Mouse (Mus musculus) forebrain, postnatal 0 days (tissue): ENCODE measurements around the gene Kctd20. TPM values are rescaled to one million over a fixed set of nuclear protein-coding genes. Genes with fewer than 3 reads are reported as not detected.
"Not testable (repeated sequence)": the region's sequence is repeated elsewhere in the genome, so short reads cannot be mapped to it uniquely, and the experiment has no call there.

Source experiments
- ATAC-seq: fragments of 200-750 bp; cut with Nextera tagmentation; 2 replicates; pipeline ENCODE4 v1.8.0; 2017; ENCODE audit warnings: mild to moderate bottlenecking, moderate library complexity
- DNase-seq: peaks from one replicate; pipeline ENCODE4 v3.0.0-alpha.2; 2015
- H3K27ac ChIP-seq: fragments of 300-500 bp; sonication (generic); 2 replicates; pipeline ENCODE4 v1.5.1; 2014; ENCODE audit warnings: low read depth, mild to moderate bottlenecking, antibody characterized with exemption, low read length, moderate library complexity, mixed read lengths
- H3K27me3 ChIP-seq: fragments of 300-500 bp; sonication (generic); 2 replicates; pipeline ENCODE4 v1.6.1; 2014; ENCODE audit warnings: mild to moderate bottlenecking, low read length, mixed read lengths; ENCODE audit not compliant: insufficient read depth
- H3K36me3 ChIP-seq: fragments of 300-500 bp; sonication (generic); 2 replicates; pipeline ENCODE4 v1.6.1; 2014; ENCODE audit warnings: mild to moderate bottlenecking, moderate library complexity; ENCODE audit not compliant: insufficient read depth
- H3K4me1 ChIP-seq: fragments of 300-500 bp; sonication (generic); 2 replicates; pipeline ENCODE4 v1.6.1; 2014; ENCODE audit warnings: antibody characterized with exemption; ENCODE audit not compliant: insufficient read depth
- H3K4me2 ChIP-seq: fragments of 300-500 bp; sonication (generic); 2 replicates; pipeline ENCODE4 v1.6.1; 2014; ENCODE audit warnings: low read depth, mild to moderate bottlenecking, moderate library complexity
- H3K4me3 ChIP-seq: fragments of 300-500 bp; sonication (generic); 2 replicates; pipeline ENCODE4 v1.5.1; 2014; ENCODE audit warnings: low read depth, low read length, mixed read lengths
- H3K9ac ChIP-seq: fragments of 300-500 bp; sonication (generic); 2 replicates; pipeline ENCODE4 v1.6.1; 2014; ENCODE audit warnings: mild to moderate bottlenecking
- H3K9me3 ChIP-seq: fragments of 300-500 bp; sonication (generic); 2 replicates; pipeline ENCODE4 v1.6.1; 2016; ENCODE audit warnings: low read length
- CTCF ChIP-seq: sonication (generic); IDR thresholded peaks from 2 replicates; pipeline ENCODE4 v1.5.1; 2016; ENCODE audit warnings: antibody characterized with exemption, control low read depth, low read depth
- WGBS: fragments of 180-500 bp; shearing (Covaris S2); extraction: QIAGEN DNeasy Blood & Tissue Kit; methylation state at CpG from one replicate; pipeline ENCODE4 v1.1.7; 2014; 5-methylcytosine and 5-hydroxymethylcytosine counted together
- polyA plus RNA-seq: library from polyadenylated mRNA; unstranded; fragments of >200 nt; fragmentation: Nextera tagmentation; extraction: Ambion mirVana; gene quantifications from 2 replicates; pipeline ENCODE4 v1.2.1, GENCODE M21; 2015
- total RNA-seq: library from RNA; depleted of rRNA; stranded (reverse); fragments of >200 nt; gene quantifications from 2 replicates; pipeline ENCODE4 v1.2.3, GENCODE M21; 2014

Kctd20 gene
- total and polyA plus RNA-seq, 2 experiments from 2014 or later = 72.9 to 77.3 TPM

DNA sequence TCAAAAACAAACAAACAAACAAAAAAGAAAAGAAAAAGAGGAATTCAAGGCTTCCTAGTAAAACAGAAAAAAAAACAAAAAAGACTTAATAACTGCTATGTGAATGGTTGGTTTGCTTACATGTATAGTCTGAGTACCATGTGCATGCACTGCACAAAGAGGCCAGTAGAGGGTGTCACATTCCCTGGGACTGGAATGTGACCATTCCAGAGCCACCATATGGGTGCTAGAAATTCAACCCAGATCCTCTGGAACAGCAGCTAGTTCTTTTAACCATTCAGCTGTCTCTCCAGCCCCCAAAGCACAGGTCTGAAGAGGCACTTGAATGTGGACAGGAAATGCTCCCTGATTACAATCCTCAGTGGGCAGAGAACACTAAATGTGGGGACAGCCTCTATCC is 35.1 kb downstream of the Kctd20 start:
- H3K4me3 ChIP-seq = no peak overlapping the region
- ATAC-seq (no peak), DNase-seq (no peak)
- H3K36me3 ChIP-seq = peaks cover 69% of the 10 kb centered on the region
- H3K9me3 ChIP-seq = no peaks in the 10 kb centered on the region
- H3K4me1 ChIP-seq = no peaks in the 10 kb centered on the region
- no peaks in the 10 kb centered on the region for H3K27me3 ChIP-seq
- no peak overlapping the region for H3K9ac ChIP-seq
- no peak overlapping the region for H3K27ac ChIP-seq
- TF ChIP-seq CTCF = peak; percentile 53
- no peak overlapping the region for H3K4me2 ChIP-seq

GRCm38 (mm10) chr17:28987713-28988112 is 36.0 kb downstream of the Kctd20 start:
- Histone ChIP-seq H3K27ac (no peak overlapping the region), H3K4me2 (no peak overlapping the region), H3K9me3 (no peaks in the 10 kb centered on the region), H3K36me3 (peaks cover 65% of the 10 kb centered on the region), H3K27me3 (no peaks in the 10 kb centered on the region), H3K4me1 (no peaks in the 10 kb centered on the region), H3K4me3 (no peak overlapping the region), H3K9ac (no peak overlapping the region)
- TF ChIP-seq CTCF = peak; percentile 87
- WGBS = 66% methylated on average over 4 of the region's 4 CpGs
- peak; percentile 70 for DNase-seq
- ATAC-seq = peak; percentile 36; the same call in 1 of the 2 replicates

GRCm38 (mm10) chr17:28988291-28988690 is 36.5 kb downstream of the Kctd20 start:
- 90% methylated on average over 4 of the region's 4 CpGs for whole genome bisulfite sequencing
- Histone ChIP-seq H3K27ac (no peak overlapping the region), H3K36me3 (peaks cover 59% of the 10 kb centered on the region), H3K4me2 (no peak overlapping the region), H3K4me3 (no peak overlapping the region), H3K9ac (no peak overlapping the region), H3K27me3 (no peaks in the 10 kb centered on the region), H3K4me1 (no peaks in the 10 kb centered on the region), H3K9me3 (no peaks in the 10 kb centered on the region)
- TF ChIP-seq CTCF = no peak
- DNase-seq (no peak), ATAC-seq (no peak)

DNA sequence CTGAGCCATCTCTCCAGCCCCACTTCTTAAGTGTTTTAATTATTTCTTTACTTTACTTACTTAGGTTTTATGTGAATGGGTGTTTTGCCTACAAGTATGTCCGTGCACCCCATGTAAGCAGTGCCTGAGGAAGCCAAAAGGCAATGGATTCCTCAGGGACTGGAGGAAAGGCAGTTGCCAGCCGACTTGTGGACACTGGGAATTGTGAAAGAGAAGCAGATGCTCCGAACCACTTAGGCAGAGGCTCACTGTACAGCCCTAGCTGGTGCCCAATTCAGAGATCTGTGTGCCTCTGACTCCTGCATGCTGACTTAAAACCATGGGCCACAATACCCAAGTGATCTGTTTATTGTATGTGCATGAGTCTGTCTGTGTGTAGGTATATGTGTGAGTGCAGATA is 37.2 kb downstream of the Kctd20 start:
- TF ChIP-seq CTCF = no peak
- 83% methylated on average over 3 of the region's 3 CpGs for WGBS
- no peaks in the 10 kb centered on the region for H3K27me3 ChIP-seq
- H3K4me1 ChIP-seq = no peaks in the 10 kb centered on the region
- no peak overlapping the region for H3K4me3 ChIP-seq
- H3K27ac ChIP-seq = no peak overlapping the region
- DNase-seq (no peak), ATAC-seq (no peak)
- H3K9me3 ChIP-seq = no peaks in the 10 kb centered on the region
- peaks cover 52% of the 10 kb centered on the region for H3K36me3 ChIP-seq
- no peak overlapping the region for H3K4me2 ChIP-seq
- no peak overlapping the region for H3K9ac ChIP-seq

DNA sequence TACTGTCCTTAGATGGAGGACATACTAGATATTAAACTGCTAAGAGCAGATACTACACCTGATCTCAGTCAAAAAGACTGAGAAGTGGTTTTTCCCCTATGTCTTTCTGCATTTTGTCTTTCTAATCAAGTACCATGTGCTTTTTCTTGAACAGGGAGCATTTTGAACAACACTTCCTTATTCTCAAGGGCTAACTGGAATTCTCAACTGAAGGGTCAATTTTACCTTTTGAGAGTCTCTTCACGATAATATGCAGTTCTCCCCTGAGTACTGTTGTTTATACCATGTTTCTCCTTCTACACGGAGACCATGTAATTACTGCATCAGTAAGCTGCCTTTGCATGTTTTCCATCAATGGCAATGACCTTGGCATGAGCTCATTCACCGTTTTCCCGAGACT is 38.3 kb downstream of the Kctd20 start:
- H3K4me3 ChIP-seq = no peak overlapping the region
- no peaks in the 10 kb centered on the region for H3K9me3 ChIP-seq
- TF ChIP-seq CTCF = no peak
- no peak overlapping the region for H3K27ac ChIP-seq
- H3K4me1 ChIP-seq = no peaks in the 10 kb centered on the region
- DNase-seq (no peak), ATAC-seq (no peak)
- no peak overlapping the region for H3K4me2 ChIP-seq
- peaks cover 45% of the 10 kb centered on the region for H3K36me3 ChIP-seq
- no peaks in the 10 kb centered on the region for H3K27me3 ChIP-seq
- WGBS = 60% methylated on average over 4 of the region's 4 CpGs
- no peak overlapping the region for H3K9ac ChIP-seq

GRCm38 (mm10) chr17:28991286-28991685 is 39.5 kb downstream of the Kctd20 start:
- H3K36me3 ChIP-seq = peaks cover 35% of the 10 kb centered on the region
- no peak for TF ChIP-seq CTCF
- WGBS = 59% methylated on average over 9 of the region's 9 CpGs
- no peak for DNase-seq
- H3K4me1 ChIP-seq = no peaks in the 10 kb centered on the region
- H3K9ac ChIP-seq = no peak overlapping the region
- H3K4me2 ChIP-seq = no peak overlapping the region
- no peaks in the 10 kb centered on the region for H3K9me3 ChIP-seq
- no peaks in the 10 kb centered on the region for H3K27me3 ChIP-seq
- no peak overlapping the region for H3K4me3 ChIP-seq
- no peak overlapping the region for H3K27ac ChIP-seq
- no peak for ATAC-seq

GRCm38 (mm10) chr17:28992105-28992504 is 40.4 kb downstream of the Kctd20 start:
- H3K27ac ChIP-seq = no peak overlapping the region
- H3K4me2 ChIP-seq = no peak overlapping the region
- TF ChIP-seq CTCF = no peak
- H3K4me1 ChIP-seq = no peaks in the 10 kb centered on the region
- no peaks in the 10 kb centered on the region for H3K9me3 ChIP-seq
- WGBS = 19% methylated on average over 7 of the region's 7 CpGs
- no peak overlapping the region for H3K9ac ChIP-seq
- H3K36me3 ChIP-seq = peaks cover 33% of the 10 kb centered on the region
- H3K27me3 ChIP-seq = no peaks in the 10 kb centered on the region
- ATAC-seq = no peak
- DNase-seq = peak; percentile 58
- H3K4me3 ChIP-seq = no peak overlapping the region

- not testable (repeated sequence) for H3K4me1 ChIP-seq, DNase-seq, H3K4me2 ChIP-seq, H3K9ac ChIP-seq, ATAC-seq, H3K27me3 ChIP-seq, H3K9me3 ChIP-seq, H3K27ac ChIP-seq, H3K4me3 ChIP-seq
- WGBS = 90% methylated on average over 1 of the region's 1 CpGs
- peaks cover 26% of the 10 kb centered on the region for H3K36me3 ChIP-seq
Measured at GRCm38 (mm10) chr17:28993004-28993403, 41.3 kb downstream of the Kctd20 start.
